Comparison of ENCODE assay signal across 22 mouse cellular contexts in genomic region chr3:41075376-41075775, GRCm38 (mm10).
"Had no signal": no experiment of that assay in that cellular context is flagged by ENCODE, and none has a peak within 500 bp of the region (broad histone marks: within the 10 kb centered on the region; RNA-seq: fewer than 3 reads in every experiment).

No protein-coding gene starts in this region.

- H3K4me3 ChIP-seq: kidney, embryonic 15.5 days; left cerebral cortex, adult 2 months; liver, embryonic 13.5 days; megakaryocyte, embryonic 14.5 days; midbrain, embryonic 10.5 days; midbrain, embryonic 13.5 days; myocyte; neural tube, embryonic 15.5 days had no signal

- DNase-seq: kidney, postnatal 10 days; kidney, postnatal 36 days; layer of hippocampus, postnatal 36 days; liver, embryonic 13.5 days; lung, embryonic 14.5 days; lung, postnatal 10 days; lung, postnatal 36 days; right cerebral cortex, adult 18-20 months; right cerebral cortex, postnatal 14 days; right cerebral cortex, postnatal 4 days; thymus, adult 2 months; thymus, postnatal 14 days; thymus, postnatal 4 days had no signal

- H3K36me3 ChIP-seq: midbrain, embryonic 13.5 days; neural tube, embryonic 15.5 days had no signal

- H3K9ac ChIP-seq: kidney, embryonic 15.5 days; liver, embryonic 13.5 days; lung, embryonic 14.5 days; midbrain, embryonic 13.5 days; neural tube, embryonic 15.5 days had no signal

- ATAC-seq: midbrain, embryonic 13.5 days; midbrain, embryonic 16.5 days had no signal

- H3K4me2 ChIP-seq: kidney, embryonic 15.5 days; liver, embryonic 13.5 days; lung, embryonic 14.5 days; midbrain, embryonic 13.5 days; neural tube, embryonic 15.5 days had no signal

- H3K27me3 ChIP-seq: kidney, embryonic 15.5 days; liver, embryonic 13.5 days; megakaryocyte, embryonic 14.5 days; midbrain, embryonic 13.5 days; neural tube, embryonic 15.5 days had no signal

- H3K27ac ChIP-seq: kidney, embryonic 15.5 days; left cerebral cortex, adult 2 months; liver, embryonic 13.5 days; midbrain, embryonic 10.5 days; midbrain, embryonic 13.5 days; neural tube, embryonic 15.5 days; stomach, postnatal 0 days had no signal

- H3K9me3 ChIP-seq: kidney, embryonic 15.5 days; liver, embryonic 13.5 days; megakaryocyte, embryonic 14.5 days; midbrain, embryonic 10.5 days; midbrain, embryonic 13.5 days; neural tube, embryonic 15.5 days had no signal
